In the genomic region with DNA sequence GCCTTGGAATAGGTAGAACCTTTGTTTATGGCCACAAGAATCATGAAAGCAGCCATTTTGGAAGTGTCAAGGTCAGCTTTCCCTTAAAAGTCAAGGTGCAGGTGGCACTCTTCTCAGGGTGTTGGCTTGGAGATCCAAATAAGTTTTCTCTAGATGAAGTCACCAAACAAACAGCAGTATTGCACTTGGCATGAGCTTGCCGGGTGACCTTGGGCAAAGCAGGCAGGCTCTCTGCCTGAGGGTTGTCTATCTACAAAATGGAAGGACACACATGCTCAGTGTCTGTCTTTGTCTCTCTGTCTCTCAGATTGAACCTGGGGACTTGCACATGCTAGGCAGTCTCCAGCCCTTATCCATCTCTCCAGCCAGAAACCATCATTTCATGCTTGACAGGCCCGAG, we compare ENCODE assay signal across 27 mouse cellular contexts. TPM values are rescaled to one million over a fixed set of nuclear protein-coding genes. Genes with fewer than 3 reads are reported as not detected.
"Had no signal": no experiment of that assay in that cellular context is flagged by ENCODE, and none has a peak within 500 bp of the region (broad histone marks: within the 10 kb centered on the region; RNA-seq: fewer than 3 reads in every experiment).

No protein-coding gene starts in this region.

- H3K36me3 ChIP-seq: limb, embryonic 10.5 days; limb, embryonic 13.5 days had no signal

- H3K27me3 ChIP-seq: limb, embryonic 13.5 days had no signal

- H3K4me2 ChIP-seq: limb, embryonic 13.5 days; lung, embryonic 14.5 days; midbrain, embryonic 11.5 days had no signal

- H3K9ac ChIP-seq: limb, embryonic 13.5 days; liver, embryonic 14.5 days; liver, postnatal 0 days; lung, embryonic 14.5 days had no signal

- ATAC-seq: liver, postnatal 0 days; lung, postnatal 0 days had no signal

- H3K9me3 ChIP-seq: limb, embryonic 10.5 days; limb, embryonic 13.5 days had no signal

- H3K27ac ChIP-seq: kidney, postnatal 0 days; layer of hippocampus, adult 2 months; limb, embryonic 10.5 days; limb, embryonic 13.5 days; liver, embryonic 14.5 days had no signal

- DNase-seq: kidney, adult 18-20 months; kidney, adult 9 months; kidney, postnatal 25 days; layer of hippocampus, adult 9-11 months; liver; liver, postnatal 0 days; lung, embryonic 14.5 days; midbrain, embryonic 14.5 days; retina, postnatal 1 day; right cerebral cortex, postnatal 25 days; spleen, adult 18-20 months; thymus, postnatal 25 days had no signal

- H3K4me3 ChIP-seq: layer of hippocampus, adult 2 months; limb, embryonic 10.5 days; limb, embryonic 13.5 days; megakaryocyte, embryonic 14.5 days had no signal

- H3K4me1 ChIP-seq: limb, embryonic 13.5 days had no signal

RNA-seq across cellular contexts. Expression of a gene that starts 1.4 kb away (rescaled TPM):
- total RNA-seq: layer of hippocampus, adult 2 months; layer of hippocampus, postnatal 25 days; left cerebral cortex, adult 18-20 months; left cerebral cortex, postnatal 25 days; midbrain, postnatal 0 days had no signal
- polyA plus RNA-seq: limb, embryonic 10.5 days; limb, embryonic 13.5 days; liver, embryonic 14.5 days; lung, embryonic 14.5 days; lung, postnatal 0 days; midbrain, embryonic 11.5 days; midbrain, embryonic 14.5 days; midbrain, postnatal 0 days; neural tube, embryonic 11.5 days; neural tube, embryonic 14.5 days had no signal

RNA-seq across cellular contexts. Expression of a gene that starts 18.8 kb away (rescaled TPM):
- total RNA-seq: layer of hippocampus, adult 2 months; layer of hippocampus, postnatal 25 days; left cerebral cortex, adult 18-20 months; left cerebral cortex, postnatal 25 days; midbrain, postnatal 0 days had no signal
- polyA plus RNA-seq: kidney, postnatal 0 days; limb, embryonic 10.5 days; limb, embryonic 13.5 days; liver, embryonic 14.5 days; liver, postnatal 0 days; lung, embryonic 14.5 days; lung, postnatal 0 days; midbrain, embryonic 11.5 days; midbrain, embryonic 14.5 days; midbrain, postnatal 0 days; neural tube, embryonic 11.5 days; neural tube, embryonic 14.5 days; urinary bladder, adult 2 months had no signal
